ENCODE assay signal across 9 mouse cellular contexts in the genomic region with DNA sequence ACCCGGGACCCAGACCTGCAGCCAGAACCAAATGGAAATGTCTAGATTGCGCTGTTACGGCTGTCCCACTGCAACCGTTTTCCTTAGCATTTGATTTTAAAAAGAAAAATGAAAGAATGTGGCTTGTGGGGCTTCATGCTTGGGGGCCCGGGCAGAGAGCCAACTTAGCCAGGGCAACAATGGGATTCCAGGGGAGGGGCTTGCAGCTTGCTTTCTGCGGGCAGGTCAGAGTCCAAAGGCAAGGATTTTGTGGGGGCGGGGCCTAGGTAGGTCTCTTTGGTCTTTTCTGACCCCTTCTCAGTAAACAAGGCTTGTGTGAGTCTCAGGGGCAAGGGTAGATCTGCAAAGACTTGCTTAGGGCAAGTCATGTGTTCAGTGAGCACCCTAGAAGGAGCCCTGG.
A peak's percentile ranks its signal among the peaks of the same experiment; 100 is the strongest.
DNase-seq lines count a peak whose midpoint lies in the region; ATAC-seq lines count a peak whose summit lies in the region.
"Had no signal": no experiment of that assay in that cellular context is flagged by ENCODE, and none has a peak within 500 bp of the region (broad histone marks: within the 10 kb centered on the region; RNA-seq: fewer than 3 reads in every experiment).

No protein-coding gene starts in this region.

- H3K36me3 ChIP-seq in limb, embryonic 13.5 days = no peaks in the 10 kb centered on the region

- H3K9ac ChIP-seq in limb, embryonic 13.5 days = 0 out of 2 replicates have a peak overlapping the region, but pooled peaks have one; percentile 63

- H3K9me3 ChIP-seq in limb, embryonic 13.5 days = no peaks in the 10 kb centered on the region

- H3K4me1 ChIP-seq in limb, embryonic 13.5 days = peaks cover 23% of the 10 kb centered on the region

- H3K27ac ChIP-seq in limb, embryonic 13.5 days = no peak overlapping the region

- H3K27me3 ChIP-seq in limb, embryonic 13.5 days = peaks cover 42% of the 10 kb centered on the region

- DNase-seq in embryo, embryonic 11 days = peak; percentile 19
- no peak for DNase-seq in embryo, embryonic 10 days (ENCODE audit: low spot score)
- DNase-seq in testis, postnatal 10 days (ENCODE audit: low spot score) = peak; percentile 63
- DNase-seq in testis, postnatal 14 days (ENCODE audit: low spot score) = no peak
- peak; percentile 86 for DNase-seq in yolk sac, embryonic 10.5 days (ENCODE audit: low spot score)
- DNase-seq in frontal cortex, adult 2 months (ENCODE audit: extremely low spot score in 1 of 2, low spot score in 1 of 2) = no peak
- DNase-seq in urinary bladder, postnatal 4 days (ENCODE audit: low spot score in 2 of 2) = no peak
- DNase-seq: adrenal gland, adult 8-10 months had no signal

- WGBS in limb, embryonic 13.5 days = 13% methylated on average over 7 of the region's 7 CpGs

- no peak for ATAC-seq in limb, embryonic 13.5 days (ENCODE audit: low FRiP score, low read depth)

- H3K4me2 ChIP-seq in limb, embryonic 13.5 days (replicated peaks) = peak overlapping the region; percentile 98

- H3K4me3 ChIP-seq in limb, embryonic 13.5 days = peak overlapping the region; percentile 67

Comparison
In these comparisons a context has a peak if more than half of its experiments do, and no peak if none do; other contexts are left out.
1. DNase-seq: peak in embryo, embryonic 11 days (single experiment), testis, postnatal 10 days (single experiment) and yolk sac, embryonic 10.5 days (single experiment); none in embryo, embryonic 10 days (single experiment), testis, postnatal 14 days (single experiment), frontal cortex, adult 2 months (0 of 2) and urinary bladder, postnatal 4 days (0 of 2).